Mouse (Mus musculus): ENCODE results near the gene Pitpnb. TPM values are rescaled to one million over a fixed set of nuclear protein-coding genes. Genes with fewer than 3 reads are reported as not detected.

Pitpnb gene
- polyA plus RNA-seq, 1 experiment from 2014 or later = 81.0 TPM

GRCm38 (mm10) chr5:111398471-111398870, 67.9 kb downstream of the Pitpnb start:
- Histone ChIP-seq H3K4me2 (no peak overlapping the region), H3K27ac (ENCODE audit: low read depth, low read length) (no peak overlapping the region), H3K9ac (ENCODE audit: low read depth, low read length) (no peak overlapping the region), H3K9me3 (ENCODE audit: control insufficient read depth, low read length) (no peaks in the 10 kb centered on the region), H3K4me3 (ENCODE audit: low read depth, low read length) (no peak overlapping the region), H3K36me3 (ENCODE audit: control insufficient read depth, insufficient read depth, low read length) (no peaks in the 10 kb centered on the region), H3K4me1 (replicated peaks; ENCODE audit: control insufficient read depth, insufficient read depth, low read length) (peaks cover 8% of the 10 kb centered on the region), H3K27me3 (replicated peaks; ENCODE audit: control insufficient read depth, insufficient read depth, low read length) (peaks cover 10% of the 10 kb centered on the region)
- ATAC-seq (replicated peaks; ENCODE audit: low FRiP score) = no peak
- no peak for DNase-seq (ENCODE audit: low spot score)
- WGBS = 55% methylated on average over 4 of the region's 4 CpGs

GRCm38 (mm10) chr5:111399271-111399670, 68.7 kb downstream of the Pitpnb start:
- ATAC-seq (replicated peaks; ENCODE audit: low FRiP score) (no peak), DNase-seq (ENCODE audit: low spot score) (no peak)
- H3K4me3 ChIP-seq (ENCODE audit: low read depth, low read length) = no peak overlapping the region
- peaks cover 6% of the 10 kb centered on the region for H3K4me1 ChIP-seq (replicated peaks; ENCODE audit: control insufficient read depth, insufficient read depth, low read length)
- 64% methylated on average over 4 of the region's 4 CpGs for WGBS
- peaks cover 10% of the 10 kb centered on the region for H3K27me3 ChIP-seq (replicated peaks; ENCODE audit: control insufficient read depth, insufficient read depth, low read length)
- no peak overlapping the region for H3K9ac ChIP-seq (ENCODE audit: low read depth, low read length)
- no peak overlapping the region for H3K27ac ChIP-seq (ENCODE audit: low read depth, low read length)
- H3K9me3 ChIP-seq (ENCODE audit: control insufficient read depth, low read length) = no peaks in the 10 kb centered on the region
- H3K36me3 ChIP-seq (ENCODE audit: control insufficient read depth, insufficient read depth, low read length) = no peaks in the 10 kb centered on the region
- no peak overlapping the region for H3K4me2 ChIP-seq

- ATAC-seq (replicated peaks; ENCODE audit: low FRiP score) (no peak), DNase-seq (ENCODE audit: low spot score) (no peak)
- no peak overlapping the region for H3K4me3 ChIP-seq (ENCODE audit: low read depth, low read length)
- WGBS = 84% methylated on average over 19 of the region's 19 CpGs
- no peak overlapping the region for H3K4me2 ChIP-seq
- no peaks in the 10 kb centered on the region for H3K36me3 ChIP-seq (ENCODE audit: control insufficient read depth, insufficient read depth, low read length)
- H3K9ac ChIP-seq (ENCODE audit: low read depth, low read length) = no peak overlapping the region
- H3K27ac ChIP-seq (ENCODE audit: low read depth, low read length) = no peak overlapping the region
- no peaks in the 10 kb centered on the region for H3K9me3 ChIP-seq (ENCODE audit: control insufficient read depth, low read length)
- peaks cover 10% of the 10 kb centered on the region for H3K27me3 ChIP-seq (replicated peaks; ENCODE audit: control insufficient read depth, insufficient read depth, low read length)
- H3K4me1 ChIP-seq (replicated peaks; ENCODE audit: control insufficient read depth, insufficient read depth, low read length) = peaks cover 2% of the 10 kb centered on the region; the same call in 1 of the 2 replicates
Observed at GRCm38 (mm10) chr5:111401879-111402650, 71.5 kb downstream of the Pitpnb start.

GRCm38 (mm10) chr5:111402651-111402996, 72.1 kb downstream of the Pitpnb start:
- Histone ChIP-seq H3K4me2 (no peak overlapping the region), H3K4me1 (replicated peaks; ENCODE audit: control insufficient read depth, insufficient read depth, low read length) (peaks cover 2% of the 10 kb centered on the region; the same call in 1 of the 2 replicates), H3K9me3 (ENCODE audit: control insufficient read depth, low read length) (no peaks in the 10 kb centered on the region), H3K9ac (ENCODE audit: low read depth, low read length) (no peak overlapping the region), H3K27ac (ENCODE audit: low read depth, low read length) (no peak overlapping the region), H3K36me3 (ENCODE audit: control insufficient read depth, insufficient read depth, low read length) (no peaks in the 10 kb centered on the region), H3K4me3 (ENCODE audit: low read depth, low read length) (no peak overlapping the region), H3K27me3 (replicated peaks; ENCODE audit: control insufficient read depth, insufficient read depth, low read length) (peaks cover 10% of the 10 kb centered on the region)
- WGBS = 90% methylated on average over 6 of the region's 6 CpGs
- DNase-seq (ENCODE audit: low spot score) (no peak), ATAC-seq (replicated peaks; ENCODE audit: low FRiP score) (no peak)

- WGBS = 71% methylated on average over 6 of the region's 6 CpGs
- H3K36me3 ChIP-seq (ENCODE audit: control insufficient read depth, insufficient read depth, low read length) = no peaks in the 10 kb centered on the region
- no peak overlapping the region for H3K9ac ChIP-seq (ENCODE audit: low read depth, low read length)
- ATAC-seq (replicated peaks; ENCODE audit: low FRiP score) = no peak
- peaks cover 17% of the 10 kb centered on the region; the same call in 1 of the 2 replicates for H3K27me3 ChIP-seq (replicated peaks; ENCODE audit: control insufficient read depth, insufficient read depth, low read length)
- no peak for DNase-seq (ENCODE audit: low spot score)
- no peak overlapping the region for H3K4me2 ChIP-seq
- no peaks in the 10 kb centered on the region for H3K9me3 ChIP-seq (ENCODE audit: control insufficient read depth, low read length)
- H3K27ac ChIP-seq (ENCODE audit: low read depth, low read length) = no peak overlapping the region
- H3K4me1 ChIP-seq (replicated peaks; ENCODE audit: control insufficient read depth, insufficient read depth, low read length) = no peaks in the 10 kb centered on the region; the same call in 1 of the 2 replicates
- no peak overlapping the region for H3K4me3 ChIP-seq (ENCODE audit: low read depth, low read length)
Observed at GRCm38 (mm10) chr5:111404721-111405120, 74.2 kb downstream of the Pitpnb start.

GRCm38 (mm10) chr5:111408470-111409105, 78.0 kb downstream of the Pitpnb start:
- 23% methylated on average over 14 of the region's 14 CpGs for WGBS
- DNase-seq (ENCODE audit: low spot score) = no peak

GRCm38 (mm10) chr5:111409412-111410044, 79.0 kb downstream of the Pitpnb start:
- Histone ChIP-seq H3K4me1 (replicated peaks; ENCODE audit: control insufficient read depth, insufficient read depth, low read length) (no peaks in the 10 kb centered on the region), H3K27me3 (replicated peaks; ENCODE audit: control insufficient read depth, insufficient read depth, low read length) (peaks cover 21% of the 10 kb centered on the region), H3K27ac (ENCODE audit: low read depth, low read length) (no peak overlapping the region), H3K4me3 (ENCODE audit: low read depth, low read length) (no peak overlapping the region), H3K9me3 (ENCODE audit: control insufficient read depth, low read length) (no peaks in the 10 kb centered on the region), H3K9ac (ENCODE audit: low read depth, low read length) (no peak overlapping the region), H3K36me3 (ENCODE audit: control insufficient read depth, insufficient read depth, low read length) (no peaks in the 10 kb centered on the region), H3K4me2 (no peak overlapping the region)
- ATAC-seq (replicated peaks; ENCODE audit: low FRiP score) (no peak), DNase-seq (ENCODE audit: low spot score) (no peak)
- 5% methylated on average over 1 of the region's 1 CpGs for WGBS

More at GRCm38 (mm10) chr5:111408470-111409105, 78.0 kb downstream of the Pitpnb start:
- Histone ChIP-seq H3K9me3 (ENCODE audit: control insufficient read depth, low read length) (no peaks in the 10 kb centered on the region), H3K36me3 (ENCODE audit: control insufficient read depth, insufficient read depth, low read length) (no peaks in the 10 kb centered on the region), H3K9ac (ENCODE audit: low read depth, low read length) (no peak overlapping the region), H3K27me3 (replicated peaks; ENCODE audit: control insufficient read depth, insufficient read depth, low read length) (peaks cover 14% of the 10 kb centered on the region), H3K4me1 (replicated peaks; ENCODE audit: control insufficient read depth, insufficient read depth, low read length) (no peaks in the 10 kb centered on the region), H3K27ac (ENCODE audit: low read depth, low read length) (no peak overlapping the region), H3K4me3 (ENCODE audit: low read depth, low read length) (no peak overlapping the region), H3K4me2 (0 out of 2 replicates have a peak overlapping the region, but pooled peaks have one; percentile 6)
- ATAC-seq (replicated peaks; ENCODE audit: low FRiP score) = no peak; the same call in none of the 2 replicates

- Histone ChIP-seq H3K27ac (ENCODE audit: low read depth, low read length) (no peak overlapping the region), H3K27me3 (replicated peaks; ENCODE audit: control insufficient read depth, insufficient read depth, low read length) (peaks cover 32% of the 10 kb centered on the region), H3K36me3 (ENCODE audit: control insufficient read depth, insufficient read depth, low read length) (no peaks in the 10 kb centered on the region), H3K4me3 (ENCODE audit: low read depth, low read length) (no peak overlapping the region), H3K4me1 (replicated peaks; ENCODE audit: control insufficient read depth, insufficient read depth, low read length) (no peaks in the 10 kb centered on the region), H3K9ac (ENCODE audit: low read depth, low read length) (no peak overlapping the region), H3K4me2 (no peak overlapping the region), H3K9me3 (ENCODE audit: control insufficient read depth, low read length) (no peaks in the 10 kb centered on the region)
- WGBS = 68% methylated on average over 3 of the region's 3 CpGs
- DNase-seq (ENCODE audit: low spot score) (no peak), ATAC-seq (replicated peaks; ENCODE audit: low FRiP score) (no peak)
Observed at GRCm38 (mm10) chr5:111410665-111411064, 80.1 kb downstream of the Pitpnb start.

Measured in liver, embryonic 11.5 days (tissue).